Mouse (Mus musculus) left cerebral cortex, postnatal 10 days (tissue): ENCODE data around the gene Plcl1. TPM values are rescaled to one million over a fixed set of nuclear protein-coding genes. Genes with fewer than 3 reads are reported as not detected.
A peak's percentile ranks its signal among the peaks of the same experiment; 100 is the strongest.
"Not testable (repeated sequence)": the region's sequence is repeated elsewhere in the genome, so short reads cannot be mapped to it uniquely, and the experiment has no call there.

Experiments
- DNase-seq, 2 experiments: peaks; one replicate each; pipeline ENCODE4 v3.0.0; 2021 to 2022; ENCODE audit warnings: low spot score in 2 of 2, mixed read lengths in 1 of 2; ENCODE audit errors: extremely low spot score in 1 of 2
- intact Hi-C: fragments of 180-260 bp; cut with DNase I; formaldehyde crosslinking; loops from one replicate; pipeline ENCODE4 v1.15.1; 2025
- total RNA-seq, 2 experiments: library from RNA; stranded (reverse); gene quantifications; 2 replicates each; pipeline ENCODE4 v1.2.3; 2021

The Plcl1 gene
- total RNA-seq, 2 experiments from 2014 or later, result 14.1 to 14.7 TPM

- intact Hi-C loops, result no loop called here
- no peak for DNase-seq
Observed at GRCm38 (mm10) chr1:55430587-55430986, 24.9 kb downstream of the Plcl1 start.

- DNase-seq, result no peak
- intact Hi-C loops, result no loop called here
Observed at GRCm38 (mm10) chr1:55436589-55436988, 30.9 kb downstream of the Plcl1 start.

- intact Hi-C loops, result no loop called here
Observed at GRCm38 (mm10) chr1:55437095-55437494, 31.4 kb downstream of the Plcl1 start.

GRCm38 (mm10) chr1:55438617-55439016, 32.9 kb downstream of the Plcl1 start:
- intact Hi-C loops, result no loop called here
- DNase-seq, result no peak

More at GRCm38 (mm10) chr1:55437095-55437494, 31.4 kb downstream of the Plcl1 start:
- DNase-seq, result no peak

GRCm38 (mm10) chr1:55445043-55445688, 39.4 kb downstream of the Plcl1 start:
- no peak for DNase-seq
- intact Hi-C loops, result no loop called here

GRCm38 (mm10) chr1:55445689-55446044, 39.9 kb downstream of the Plcl1 start:
- intact Hi-C loops, result no loop called here

GRCm38 (mm10) chr1:55446273-55446672, 40.6 kb downstream of the Plcl1 start:
- no peak for DNase-seq
- intact Hi-C loops, result no loop called here

More at GRCm38 (mm10) chr1:55445689-55446044, 39.9 kb downstream of the Plcl1 start:
- DNase-seq, result no peak

GRCm38 (mm10) chr1:55446876-55447275, 41.2 kb downstream of the Plcl1 start:
- intact Hi-C loops, result no loop called here
- DNase-seq, result no peak

GRCm38 (mm10) chr1:55447661-55448060, 41.9 kb downstream of the Plcl1 start:
- intact Hi-C loops, result no loop called here
- DNase-seq, result no peak

- DNase-seq, result no peak
Observed at GRCm38 (mm10) chr1:55448104-55448503, 42.4 kb downstream of the Plcl1 start.

GRCm38 (mm10) chr1:55449779-55450178, 44.1 kb downstream of the Plcl1 start:
- no peak for DNase-seq
- intact Hi-C loops, result no loop called here

More at GRCm38 (mm10) chr1:55448104-55448503, 42.4 kb downstream of the Plcl1 start:
- intact Hi-C loops, result no loop called here

GRCm38 (mm10) chr1:55454119-55454518, 48.4 kb downstream of the Plcl1 start:
- intact Hi-C loops, result no loop called here
- DNase-seq, result peak in 1 of 2 experiments; percentile 23

- no peak for DNase-seq
- intact Hi-C loops, result no loop called here
Observed at GRCm38 (mm10) chr1:55462301-55462700, 56.6 kb downstream of the Plcl1 start.

- intact Hi-C loops, result no loop called here
Observed at GRCm38 (mm10) chr1:55473756-55474155, 68.0 kb downstream of the Plcl1 start.

GRCm38 (mm10) chr1:55474976-55475375, 69.3 kb downstream of the Plcl1 start:
- intact Hi-C loops, result no loop called here
- DNase-seq, result no peak

More at GRCm38 (mm10) chr1:55473756-55474155, 68.0 kb downstream of the Plcl1 start:
- peak in 1 of 2 experiments; percentile 22 for DNase-seq

- intact Hi-C loops, DNase-seq: not testable (repeated sequence)
Observed at GRCm38 (mm10) chr1:55487371-55487770, 81.7 kb downstream of the Plcl1 start.

GRCm38 (mm10) chr1:55488261-55488660, 82.5 kb downstream of the Plcl1 start:
- intact Hi-C loops, result no loop called here
- DNase-seq, result no peak

GRCm38 (mm10) chr1:55489355-55489754, 83.6 kb downstream of the Plcl1 start:
- intact Hi-C loops, result no loop called here
- peak; percentile 47 to 60 for DNase-seq

GRCm38 (mm10) chr1:55499872-55500271, 94.2 kb downstream of the Plcl1 start:
- DNase-seq, result no peak
- intact Hi-C loops, result no loop called here

- no peak for DNase-seq
- intact Hi-C loops, result no loop called here
Observed at GRCm38 (mm10) chr1:55500981-55501682, 95.4 kb downstream of the Plcl1 start.
